ENCODE assay signal across 7 mouse cellular contexts in genomic region chr3:69481835-69482234, GRCm38 (mm10).
DNase-seq lines count a peak whose midpoint lies in the region; ATAC-seq and TF ChIP-seq lines count a peak whose summit lies in the region.

No protein-coding gene starts in this region.

- intact Hi-C loops in heart, postnatal 36 days (cut with DNase I), result loop anchor here (1.0 to 5.0 kb wide), 5 partner anchors 165 to 274 kb away; partner anchors contain the start of gene Ppm1l

- DNase-seq in adrenal gland, postnatal 14 days, result peak; percentile 73
- peak; percentile 69 for DNase-seq in embryo, embryonic 9.5 days (ENCODE audit: extremely low spot score)
- DNase-seq in heart, postnatal 36 days, result peak; percentile 66
- DNase-seq in large intestine, adult 2 months (ENCODE audit: low read depth, low spot score), result peak; percentile 28
- peak; percentile 91 for DNase-seq in lung, embryonic 14.5 days
- peak; percentile 86 for DNase-seq in retina, postnatal 1 day

- peak; percentile 72 for ATAC-seq in lung, embryonic 14.5 days (ENCODE audit: insufficient read depth)

- H3K36me3 ChIP-seq in E14TG2a.4 (ENCODE audit: insufficient read depth, low read length), result no peaks in the 10 kb centered on the region
- no peaks in the 10 kb centered on the region for H3K36me3 ChIP-seq in lung, embryonic 14.5 days (ENCODE audit: insufficient read depth)

- H3K27ac ChIP-seq in lung, embryonic 14.5 days (ENCODE audit: low read depth), result no peak overlapping the region

- H3K4me3 ChIP-seq in E14TG2a.4 (replicated peaks; ENCODE audit: low read length), result no peak overlapping the region
- no peak overlapping the region for H3K4me3 ChIP-seq in lung, embryonic 14.5 days (ENCODE audit: low read depth, low read length)

- H3K9ac ChIP-seq in lung, embryonic 14.5 days, result no peak overlapping the region

- 28% methylated on average over 4 of the region's 4 CpGs for WGBS in large intestine, adult 2 months
- 29% methylated on average over 4 of the region's 4 CpGs for whole genome bisulfite sequencing in lung, embryonic 14.5 days

- no peaks in the 10 kb centered on the region for H3K9me3 ChIP-seq in E14TG2a.4 (ENCODE audit: low read length)
- H3K9me3 ChIP-seq in lung, embryonic 14.5 days (ENCODE audit: low read depth, low read length), result no peaks in the 10 kb centered on the region

- TF ChIP-seq CTCF in E14TG2a.4 (conservative IDR thresholded peaks at IDR 0.05; ENCODE audit: low read length), result peak; percentile 90
- peak; percentile 85 for TF ChIP-seq CTCF in lung, embryonic 14.5 days (IDR thresholded peaks at IDR 0.05; ENCODE audit: low read depth)

- H3K27me3 ChIP-seq in E14TG2a.4 (ENCODE audit: insufficient read depth, low read length), result no peaks in the 10 kb centered on the region
- H3K27me3 ChIP-seq in lung, embryonic 14.5 days (ENCODE audit: insufficient read depth, low read length), result no peaks in the 10 kb centered on the region

- H3K4me2 ChIP-seq in lung, embryonic 14.5 days, result no peak overlapping the region

- H3K4me1 ChIP-seq in E14TG2a.4 (replicated peaks; ENCODE audit: low read depth, low read length), result no peaks in the 10 kb centered on the region; the same call in 1 of the 2 replicates
- no peaks in the 10 kb centered on the region for H3K4me1 ChIP-seq in lung, embryonic 14.5 days (ENCODE audit: insufficient read depth)

Comparison
In these comparisons a context has a peak if more than half of its experiments do, and no peak if none do; other contexts are left out.
1. DNase-seq: peak in every context shown above with its lines; median percentile 91 in lung, embryonic 14.5 days; 86 in retina, postnatal 1 day; 73 in adrenal gland, postnatal 14 days; 69 in embryo, embryonic 9.5 days; 66 in heart, postnatal 36 days; 28 in large intestine, adult 2 months.